18 mouse cellular contexts compared by ENCODE assay signal in genomic region chr5:111218998-111219397, GRCm38 (mm10).
DNase-seq lines count a peak whose midpoint lies in the region; ATAC-seq and TF ChIP-seq lines count a peak whose summit lies in the region.
"Had no signal": no experiment of that assay in that cellular context is flagged by ENCODE, and none has a peak within 500 bp of the region (broad histone marks: within the 10 kb centered on the region; RNA-seq: fewer than 3 reads in every experiment).

No protein-coding gene starts in this region.

- H3K36me3 ChIP-seq in hindbrain, embryonic 10.5 days: peaks cover 11% of the 10 kb centered on the region
- H3K36me3 ChIP-seq in hindbrain, embryonic 16.5 days (ENCODE audit: control insufficient read depth, insufficient read depth, low read length): peaks cover 2% of the 10 kb centered on the region
- H3K36me3 ChIP-seq in stomach, embryonic 15.5 days: peaks cover 11% of the 10 kb centered on the region
- peaks cover 11% of the 10 kb centered on the region; the same call in 1 of the 2 replicates for H3K36me3 ChIP-seq in stomach, postnatal 0 days (ENCODE audit: control insufficient read depth, insufficient read depth, low read length)
- peaks cover 13% of the 10 kb centered on the region for H3K36me3 ChIP-seq in limb, embryonic 13.5 days
- H3K36me3 ChIP-seq in lung, postnatal 0 days (ENCODE audit: insufficient read depth, low read length): 0 out of 2 replicates have a peak, but pooled peaks cover 4% of the 10 kb centered on the region
- H3K36me3 ChIP-seq: G1E had no signal

- H3K27me3 ChIP-seq in hindbrain, embryonic 10.5 days (ENCODE audit: insufficient read depth, poor library complexity, severe bottlenecking): peaks cover 81% of the 10 kb centered on the region
- no peaks in the 10 kb centered on the region for H3K27me3 ChIP-seq in hindbrain, embryonic 16.5 days (replicated peaks; ENCODE audit: control insufficient read depth, insufficient read depth, low read length)
- H3K27me3 ChIP-seq in stomach, embryonic 15.5 days (replicated peaks): no peaks in the 10 kb centered on the region
- no peaks in the 10 kb centered on the region for H3K27me3 ChIP-seq in stomach, postnatal 0 days (ENCODE audit: control insufficient read depth, insufficient read depth, low read length)
- no peaks in the 10 kb centered on the region for H3K27me3 ChIP-seq in limb, embryonic 13.5 days
- no peaks in the 10 kb centered on the region for H3K27me3 ChIP-seq in lung, postnatal 0 days (replicated peaks; ENCODE audit: insufficient read depth, low read length)
- H3K27me3 ChIP-seq: embryonic facial prominence, embryonic 12.5 days had no signal

- 70% methylated on average over 5 of the region's 5 CpGs for WGBS in hindbrain, embryonic 10.5 days
- WGBS in hindbrain, embryonic 16.5 days: 55% methylated on average over 5 of the region's 5 CpGs
- 88% methylated on average over 5 of the region's 5 CpGs for WGBS in stomach, embryonic 15.5 days
- 88% methylated on average over 5 of the region's 5 CpGs for WGBS in stomach, postnatal 0 days
- 81% methylated on average over 5 of the region's 5 CpGs for WGBS in limb, embryonic 13.5 days
- 83% methylated on average over 5 of the region's 5 CpGs for WGBS in lung, postnatal 0 days

- no peak for ATAC-seq in hindbrain, embryonic 16.5 days
- ATAC-seq in stomach, embryonic 15.5 days (ENCODE audit: insufficient read depth, low FRiP score, low read depth): no peak
- no peak for ATAC-seq in stomach, postnatal 0 days (ENCODE audit: low FRiP score, low TSS enrichment)
- ATAC-seq in limb, embryonic 13.5 days (ENCODE audit: low FRiP score, low read depth): no peak
- no peak for ATAC-seq in lung, postnatal 0 days

- no peak overlapping the region for H3K4me3 ChIP-seq in hindbrain, embryonic 10.5 days
- H3K4me3 ChIP-seq in hindbrain, embryonic 16.5 days (ENCODE audit: low read length): no peak overlapping the region
- no peak overlapping the region for H3K4me3 ChIP-seq in stomach, embryonic 15.5 days (replicated peaks)
- no peak overlapping the region for H3K4me3 ChIP-seq in stomach, postnatal 0 days (ENCODE audit: low read depth, low read length)
- H3K4me3 ChIP-seq in limb, embryonic 13.5 days: no peak overlapping the region
- H3K4me3 ChIP-seq in lung, postnatal 0 days (ENCODE audit: low read depth, low read length): no peak overlapping the region
- H3K4me3 ChIP-seq: embryonic facial prominence, embryonic 12.5 days; gastrocnemius, adult 2 months; heart, adult 2 months had no signal

- no peak overlapping the region for H3K4me2 ChIP-seq in hindbrain, embryonic 16.5 days (ENCODE audit: low read length)
- H3K4me2 ChIP-seq in stomach, embryonic 15.5 days: no peak overlapping the region
- H3K4me2 ChIP-seq in stomach, postnatal 0 days (replicated peaks; ENCODE audit: low read depth): no peak overlapping the region
- H3K4me2 ChIP-seq in limb, embryonic 13.5 days (replicated peaks): no peak overlapping the region
- H3K4me2 ChIP-seq in lung, postnatal 0 days (replicated peaks; ENCODE audit: low read depth, low read length): no peak overlapping the region
- H3K4me2 ChIP-seq: embryonic facial prominence, embryonic 12.5 days had no signal

- H3K4me1 ChIP-seq in hindbrain, embryonic 10.5 days (replicated peaks): peaks cover 89% of the 10 kb centered on the region
- H3K4me1 ChIP-seq in hindbrain, embryonic 16.5 days (ENCODE audit: control insufficient read depth, insufficient read depth, low read depth, low read length): peaks cover 63% of the 10 kb centered on the region
- H3K4me1 ChIP-seq in stomach, embryonic 15.5 days: no peaks in the 10 kb centered on the region; the same call in 1 of the 2 replicates
- H3K4me1 ChIP-seq in stomach, postnatal 0 days (replicated peaks; ENCODE audit: control insufficient read depth, insufficient read depth): no peaks in the 10 kb centered on the region
- peaks cover 57% of the 10 kb centered on the region for H3K4me1 ChIP-seq in limb, embryonic 13.5 days
- no peaks in the 10 kb centered on the region for H3K4me1 ChIP-seq in lung, postnatal 0 days (ENCODE audit: insufficient read depth, low read depth, low read length)

- no peak for DNase-seq in hindbrain, embryonic 10.5 days (ENCODE audit: low spot score)
- no peak for DNase-seq in stomach, postnatal 0 days (ENCODE audit: low spot score)
- no peak for DNase-seq in lung, postnatal 0 days (ENCODE audit: low spot score)
- no peak for DNase-seq in urinary bladder, postnatal 10 days (ENCODE audit: low spot score)
- DNase-seq: adrenal gland, adult 2 months; cerebellum, adult 18-20 months; gastrocnemius, adult 2 months; heart, adult 2 months; heart, postnatal 14 days; kidney, adult 2 months; kidney, postnatal 36 days; lung, postnatal 10 days had no signal

- peak overlapping the region; percentile 76 for H3K27ac ChIP-seq in hindbrain, embryonic 10.5 days
- H3K27ac ChIP-seq in hindbrain, embryonic 16.5 days (ENCODE audit: low read depth, low read length): no peak overlapping the region
- H3K27ac ChIP-seq in stomach, embryonic 15.5 days: 0 out of 2 replicates have a peak overlapping the region, but pooled peaks have one; percentile 7
- no peak overlapping the region for H3K27ac ChIP-seq in stomach, postnatal 0 days (replicated peaks)
- peak overlapping the region; percentile 28; the same call in 1 of the 2 replicates for H3K27ac ChIP-seq in limb, embryonic 13.5 days
- H3K27ac ChIP-seq in lung, postnatal 0 days (ENCODE audit: low read length): no peak overlapping the region
- H3K27ac ChIP-seq: embryonic facial prominence, embryonic 12.5 days; gastrocnemius, adult 2 months; heart, adult 2 months; liver, embryonic 14.5 days had no signal

- no peak for TF ChIP-seq CTCF in stomach, postnatal 0 days (IDR thresholded peaks at IDR 0.05; ENCODE audit: low read depth)
- TF ChIP-seq CTCF in lung, postnatal 0 days (IDR thresholded peaks at IDR 0.05): no peak

- no peak for TF ChIP-seq EP300 in stomach, postnatal 0 days (optimal IDR thresholded peaks at IDR 0.05)
- TF ChIP-seq EP300 in lung, postnatal 0 days (IDR thresholded peaks at IDR 0.05): no peak

- no peak overlapping the region for H3K9ac ChIP-seq in hindbrain, embryonic 16.5 days (ENCODE audit: low read depth, low read length)
- H3K9ac ChIP-seq in stomach, embryonic 15.5 days: no peak overlapping the region
- H3K9ac ChIP-seq in stomach, postnatal 0 days (ENCODE audit: low read length): no peak overlapping the region
- no peak overlapping the region for H3K9ac ChIP-seq in limb, embryonic 13.5 days
- H3K9ac ChIP-seq in lung, postnatal 0 days (replicated peaks; ENCODE audit: low read depth): no peak overlapping the region
- H3K9ac ChIP-seq: embryonic facial prominence, embryonic 12.5 days; liver, embryonic 14.5 days had no signal

- H3K9me3 ChIP-seq in hindbrain, embryonic 10.5 days: 0 out of 2 replicates have a peak, but pooled peaks cover 4% of the 10 kb centered on the region
- H3K9me3 ChIP-seq in hindbrain, embryonic 16.5 days (ENCODE audit: control insufficient read depth, low read length): no peaks in the 10 kb centered on the region
- H3K9me3 ChIP-seq in stomach, embryonic 15.5 days: no peaks in the 10 kb centered on the region
- no peaks in the 10 kb centered on the region for H3K9me3 ChIP-seq in stomach, postnatal 0 days (ENCODE audit: control insufficient read depth, low read length)
- no peaks in the 10 kb centered on the region for H3K9me3 ChIP-seq in limb, embryonic 13.5 days
- H3K9me3 ChIP-seq in lung, postnatal 0 days (ENCODE audit: low read length): no peaks in the 10 kb centered on the region
- H3K9me3 ChIP-seq: embryonic facial prominence, embryonic 12.5 days; G1E had no signal

Comparison
In these comparisons a context has a peak if more than half of its experiments do, and no peak if none do; other contexts are left out.
1. H3K27ac ChIP-seq: peak in hindbrain, embryonic 10.5 days (single experiment), stomach, embryonic 15.5 days (single experiment) and limb, embryonic 13.5 days (single experiment); none in hindbrain, embryonic 16.5 days (single experiment), stomach, postnatal 0 days (single experiment) and lung, postnatal 0 days (single experiment).